Mouse (Mus musculus) forebrain, postnatal 0 days (tissue): Measurements from ENCODE around the gene Slc25a27. TPM values are rescaled to one million over a fixed set of nuclear protein-coding genes. Genes with fewer than 3 reads are reported as not detected.

Experiments used
- ATAC-seq: fragments of 200-750 bp; cut with Nextera tagmentation; 2 replicates; pipeline ENCODE4 v1.8.0; 2017; ENCODE audit warnings: mild to moderate bottlenecking, moderate library complexity
- DNase-seq: peaks from one replicate; pipeline ENCODE4 v3.0.0-alpha.2; 2015
- H3K27ac ChIP-seq: fragments of 300-500 bp; sonication (generic); 2 replicates; pipeline ENCODE4 v1.5.1; 2014; ENCODE audit warnings: low read depth, mild to moderate bottlenecking, antibody characterized with exemption, low read length, moderate library complexity, mixed read lengths
- H3K27me3 ChIP-seq: fragments of 300-500 bp; sonication (generic); 2 replicates; pipeline ENCODE4 v1.6.1; 2014; ENCODE audit warnings: mild to moderate bottlenecking, low read length, mixed read lengths; ENCODE audit not compliant: insufficient read depth
- H3K36me3 ChIP-seq: fragments of 300-500 bp; sonication (generic); 2 replicates; pipeline ENCODE4 v1.6.1; 2014; ENCODE audit warnings: mild to moderate bottlenecking, moderate library complexity; ENCODE audit not compliant: insufficient read depth
- H3K4me1 ChIP-seq: fragments of 300-500 bp; sonication (generic); 2 replicates; pipeline ENCODE4 v1.6.1; 2014; ENCODE audit warnings: antibody characterized with exemption; ENCODE audit not compliant: insufficient read depth
- H3K4me2 ChIP-seq: fragments of 300-500 bp; sonication (generic); 2 replicates; pipeline ENCODE4 v1.6.1; 2014; ENCODE audit warnings: low read depth, mild to moderate bottlenecking, moderate library complexity
- H3K4me3 ChIP-seq: fragments of 300-500 bp; sonication (generic); 2 replicates; pipeline ENCODE4 v1.5.1; 2014; ENCODE audit warnings: low read depth, low read length, mixed read lengths
- H3K9ac ChIP-seq: fragments of 300-500 bp; sonication (generic); 2 replicates; pipeline ENCODE4 v1.6.1; 2014; ENCODE audit warnings: mild to moderate bottlenecking
- H3K9me3 ChIP-seq: fragments of 300-500 bp; sonication (generic); 2 replicates; pipeline ENCODE4 v1.6.1; 2016; ENCODE audit warnings: low read length
- CTCF ChIP-seq: sonication (generic); IDR thresholded peaks from 2 replicates; pipeline ENCODE4 v1.5.1; 2016; ENCODE audit warnings: antibody characterized with exemption, control low read depth, low read depth
- WGBS: fragments of 180-500 bp; shearing (Covaris S2); extraction: QIAGEN DNeasy Blood & Tissue Kit; methylation state at CpG from one replicate; pipeline ENCODE4 v1.1.7; 2014; 5-methylcytosine and 5-hydroxymethylcytosine counted together
- polyA plus RNA-seq: library from polyadenylated mRNA; unstranded; fragments of >200 nt; fragmentation: Nextera tagmentation; extraction: Ambion mirVana; gene quantifications from 2 replicates; pipeline ENCODE4 v1.2.1, GENCODE M21; 2015
- total RNA-seq: library from RNA; depleted of rRNA; stranded (reverse); fragments of >200 nt; gene quantifications from 2 replicates; pipeline ENCODE4 v1.2.3, GENCODE M21; 2014

Slc25a27 gene
- total and polyA plus RNA-seq, 2 experiments from 2014 or later = 54.3 to 61.8 TPM

DNA sequence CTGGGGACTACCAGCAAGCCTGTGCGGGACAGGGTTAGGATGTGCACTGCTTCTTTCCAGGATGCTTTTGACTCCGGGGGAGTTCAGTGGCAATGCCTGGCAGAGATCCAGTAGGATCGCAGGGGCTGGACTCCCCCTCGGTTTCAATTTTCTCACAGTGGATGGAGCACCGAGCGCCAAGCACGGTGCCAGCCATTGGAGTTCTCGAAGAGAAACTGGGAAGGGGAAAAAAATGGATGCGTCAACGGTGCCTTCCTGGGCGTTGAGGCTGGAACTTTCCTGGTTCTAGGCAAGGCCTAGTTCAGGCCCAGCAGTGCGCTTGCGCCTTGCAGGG, 36.6 kb downstream of the Slc25a27 start:
- no peak for TF ChIP-seq CTCF
- peak overlapping the region; percentile 74 for H3K4me2 ChIP-seq
- peak overlapping the region; percentile 40 for H3K9ac ChIP-seq
- H3K36me3 ChIP-seq = no peaks in the 10 kb centered on the region
- H3K4me1 ChIP-seq = peaks cover 3% of the 10 kb centered on the region
- peaks cover 7% of the 10 kb centered on the region; the same call in 1 of the 2 replicates for H3K27me3 ChIP-seq
- ATAC-seq (0 out of 2 replicates have a peak, but pooled peaks have one; percentile 5), DNase-seq (peak; percentile 8)
- H3K27ac ChIP-seq = no peak overlapping the region
- 0 out of 2 replicates have a peak, but pooled peaks cover 11% of the 10 kb centered on the region for H3K9me3 ChIP-seq
- H3K4me3 ChIP-seq = peak overlapping the region; percentile 43
- 43% methylated on average over 13 of the region's 13 CpGs for WGBS

DNA sequence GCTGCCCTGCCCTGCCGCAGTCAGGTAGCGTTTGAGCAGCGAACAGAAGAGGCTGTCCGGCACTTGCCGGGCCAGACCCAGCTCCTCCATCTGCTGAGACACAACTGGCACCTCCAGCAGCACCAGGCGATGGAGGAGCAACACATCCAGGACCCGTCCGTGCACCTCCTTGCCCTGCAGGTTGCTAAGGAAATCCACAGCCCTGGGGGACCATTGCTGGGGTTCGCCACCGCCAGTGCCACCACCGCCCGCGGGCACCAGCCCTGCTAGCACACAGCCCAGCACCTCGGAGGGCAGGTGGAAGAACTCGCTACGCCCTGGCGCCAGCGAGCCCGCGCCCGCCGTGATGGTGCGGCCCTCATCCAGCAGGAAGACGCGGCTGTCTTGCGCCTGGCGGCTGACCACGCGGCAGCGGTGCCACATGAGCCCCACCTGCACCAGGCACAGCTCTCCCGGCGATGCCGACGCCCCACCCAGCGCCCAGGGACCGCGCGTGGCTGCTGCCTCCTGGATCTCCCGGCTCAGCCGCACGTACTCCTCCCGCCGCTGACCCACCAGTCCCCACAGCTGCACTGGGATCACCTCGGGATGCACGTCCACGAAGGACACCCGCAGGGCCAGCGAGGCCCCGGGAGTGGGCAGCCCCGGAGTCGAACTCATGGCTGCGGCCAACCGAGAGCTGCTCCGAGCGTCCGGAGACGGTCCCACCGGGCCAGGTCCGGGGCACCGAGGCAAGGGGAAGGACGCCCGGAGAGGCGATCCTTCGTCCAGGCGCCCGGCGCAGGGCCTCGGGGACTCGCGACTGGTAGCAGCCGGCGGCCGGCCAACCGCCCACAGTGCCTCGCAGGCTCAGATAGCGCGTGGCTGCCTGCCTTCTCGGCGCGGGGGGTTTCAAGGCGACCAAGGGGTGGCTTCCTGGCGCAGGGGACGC, 37.3 kb downstream of the Slc25a27 start, which contains the start of gene Tdrd6:
Tdrd6 (minus strand) TSS at position 804 of the 931 bp plus-strand sequence.
- ATAC-seq (peak; percentile 57), DNase-seq (peak; percentile 17)
- H3K27me3 ChIP-seq = peaks cover 7% of the 10 kb centered on the region; the same call in 1 of the 2 replicates
- H3K36me3 ChIP-seq = no peaks in the 10 kb centered on the region
- no peak for TF ChIP-seq CTCF
- peak within 1 kb of the TSS; percentile 40 for H3K9ac ChIP-seq
- H3K4me1 ChIP-seq = peaks cover 3% of the 10 kb centered on the region
- 0 out of 2 replicates have a peak, but pooled peaks cover 11% of the 10 kb centered on the region for H3K9me3 ChIP-seq
- H3K4me2 ChIP-seq = peak within 1 kb of the TSS; percentile 74
- H3K4me3 ChIP-seq = peak within 1 kb of the TSS; percentile 43
- H3K27ac ChIP-seq = no peak within 1 kb of the TSS
- WGBS = 3% methylated on average over 83 of the region's 83 CpGs

DNA sequence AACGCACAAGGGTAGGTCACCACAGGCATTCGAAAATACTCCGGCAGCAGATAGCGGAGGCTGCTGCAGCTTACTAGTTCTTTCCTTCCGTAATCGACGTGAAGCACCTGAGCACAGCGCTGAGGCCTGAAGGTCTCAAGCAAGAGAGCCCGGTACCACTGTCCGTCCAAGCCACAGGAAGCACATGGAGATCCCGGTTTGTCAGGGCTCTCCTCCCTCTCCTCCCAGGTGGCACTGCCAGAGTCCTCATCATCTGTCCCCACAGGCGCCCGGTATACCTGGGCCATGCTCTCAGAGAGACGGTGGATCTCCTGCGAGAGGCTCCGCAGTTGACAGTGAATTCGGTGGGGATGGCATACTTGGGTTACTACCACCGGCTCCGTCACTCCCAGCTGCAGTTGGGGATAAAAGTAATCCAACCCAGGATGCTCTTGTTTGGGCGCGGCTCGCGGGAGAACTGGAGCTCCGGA, 38.0 kb downstream of the Slc25a27 start:
- peaks cover 3% of the 10 kb centered on the region for H3K4me1 ChIP-seq
- DNase-seq (peak; percentile 6), ATAC-seq (peak; percentile 23)
- no peak overlapping the region for H3K27ac ChIP-seq
- peak overlapping the region; percentile 43 for H3K4me3 ChIP-seq
- TF ChIP-seq CTCF = no peak
- H3K9me3 ChIP-seq = 0 out of 2 replicates have a peak, but pooled peaks cover 11% of the 10 kb centered on the region
- 24% methylated on average over 24 of the region's 24 CpGs for WGBS
- H3K36me3 ChIP-seq = no peaks in the 10 kb centered on the region
- H3K4me2 ChIP-seq = peak overlapping the region; percentile 74
- H3K9ac ChIP-seq = peak overlapping the region; percentile 40; the same call in 1 of the 2 replicates
- peaks cover 7% of the 10 kb centered on the region; the same call in 1 of the 2 replicates for H3K27me3 ChIP-seq

DNA sequence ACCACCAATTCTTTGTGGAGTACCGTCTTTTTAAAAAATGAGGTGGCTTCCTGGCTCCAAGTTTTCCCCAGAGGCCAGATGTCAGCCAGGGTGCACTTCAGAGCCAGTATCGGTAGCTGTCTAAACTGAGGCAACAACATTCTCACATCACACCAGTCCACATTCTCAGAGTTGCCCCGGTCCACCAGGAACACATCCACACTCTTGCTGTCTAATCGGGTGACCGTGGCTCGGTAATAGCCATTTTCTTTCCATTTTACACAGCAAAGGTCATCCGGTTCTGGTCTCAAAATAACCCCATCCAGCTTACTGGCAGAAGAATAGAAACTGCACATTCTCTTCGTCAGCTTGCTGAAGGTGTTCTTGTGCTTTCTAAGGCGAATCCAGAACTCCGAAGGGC, 38.8 kb downstream of the Slc25a27 start:
- H3K4me3 ChIP-seq = no peak overlapping the region
- no peak overlapping the region for H3K9ac ChIP-seq
- peaks cover 7% of the 10 kb centered on the region; the same call in 1 of the 2 replicates for H3K27me3 ChIP-seq
- no peak overlapping the region for H3K27ac ChIP-seq
- TF ChIP-seq CTCF = no peak
- no peaks in the 10 kb centered on the region for H3K36me3 ChIP-seq
- WGBS = 92% methylated on average over 10 of the region's 10 CpGs
- DNase-seq (no peak), ATAC-seq (no peak)
- no peak overlapping the region for H3K4me2 ChIP-seq
- 0 out of 2 replicates have a peak, but pooled peaks cover 11% of the 10 kb centered on the region for H3K9me3 ChIP-seq
- H3K4me1 ChIP-seq = peaks cover 3% of the 10 kb centered on the region

DNA sequence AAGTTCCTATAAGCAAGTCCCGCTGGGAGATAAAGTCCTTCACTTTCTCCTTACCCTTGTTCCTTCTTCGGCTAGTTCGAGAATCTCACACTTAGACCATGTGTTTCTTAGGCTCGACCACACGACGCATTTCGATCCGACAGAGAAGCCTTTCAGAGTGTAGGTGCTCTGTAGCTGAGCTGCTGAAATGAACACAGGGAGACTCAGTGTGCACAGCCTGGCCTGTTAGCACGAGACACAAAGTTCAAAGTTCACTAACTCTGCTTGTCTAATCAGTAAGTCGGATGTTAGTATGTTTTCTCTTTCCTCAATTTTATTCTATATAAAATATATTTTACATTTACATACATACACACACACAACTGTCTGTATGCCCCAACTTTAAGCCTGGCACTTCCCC, 44.9 kb downstream of the Slc25a27 start:
- DNase-seq (no peak), ATAC-seq (no peak)
- Histone ChIP-seq H3K4me2 (no peak overlapping the region), H3K4me3 (no peak overlapping the region), H3K9me3 (0 out of 2 replicates have a peak, but pooled peaks cover 11% of the 10 kb centered on the region), H3K4me1 (no peaks in the 10 kb centered on the region), H3K9ac (no peak overlapping the region), H3K27me3 (no peaks in the 10 kb centered on the region), H3K27ac (no peak overlapping the region), H3K36me3 (no peaks in the 10 kb centered on the region)
- 89% methylated on average over 10 of the region's 10 CpGs for WGBS
- TF ChIP-seq CTCF = no peak

DNA sequence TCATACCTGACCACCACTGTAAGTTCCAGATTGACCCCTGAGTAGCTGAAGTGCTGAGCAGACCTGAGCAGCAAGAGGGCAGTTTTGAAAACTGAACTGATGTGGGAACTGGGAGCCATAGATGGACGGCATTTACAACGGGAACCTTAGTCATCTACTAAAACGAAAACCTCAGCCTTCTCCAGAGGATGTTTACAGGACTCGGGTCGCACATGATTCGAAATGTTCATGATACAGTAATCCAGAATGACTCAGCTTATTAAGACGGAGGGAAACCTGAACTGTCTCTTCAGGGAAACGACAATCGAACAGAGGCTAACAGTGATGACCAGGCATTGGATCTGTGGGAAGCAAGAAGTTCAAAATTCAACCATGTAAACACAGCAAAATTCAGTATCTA, 47.9 kb downstream of the Slc25a27 start:
- Histone ChIP-seq H3K36me3 (no peaks in the 10 kb centered on the region), H3K27me3 (no peaks in the 10 kb centered on the region), H3K4me3 (no peak overlapping the region), H3K9ac (no peak overlapping the region), H3K9me3 (no peaks in the 10 kb centered on the region), H3K4me2 (no peak overlapping the region), H3K27ac (no peak overlapping the region), H3K4me1 (no peaks in the 10 kb centered on the region)
- no peak for ATAC-seq
- 91% methylated on average over 9 of the region's 9 CpGs for WGBS
- TF ChIP-seq CTCF = no peak
- DNase-seq = no peak

DNA sequence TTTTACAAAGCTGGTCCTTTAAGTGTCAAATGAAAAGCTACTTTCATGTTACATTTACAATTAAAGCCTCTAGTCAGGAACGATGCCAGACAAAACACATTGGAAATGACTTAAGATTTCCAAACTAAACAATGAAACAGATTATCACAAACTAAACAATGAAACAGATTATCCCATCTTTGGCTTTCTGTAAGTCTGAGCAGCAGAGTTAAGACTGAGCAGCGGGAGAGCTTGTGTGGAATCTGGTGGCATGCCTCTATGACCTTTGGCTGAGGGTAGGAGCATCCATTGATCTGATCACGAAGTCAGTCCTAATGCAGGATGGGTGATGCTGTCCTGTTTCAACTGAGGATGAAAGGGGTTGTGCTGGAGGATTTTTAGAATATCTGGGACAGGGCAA, 54.8 kb downstream of the Slc25a27 start:
- Histone ChIP-seq H3K4me2 (no peak overlapping the region), H3K9me3 (no peaks in the 10 kb centered on the region), H3K36me3 (no peaks in the 10 kb centered on the region), H3K4me1 (no peaks in the 10 kb centered on the region), H3K9ac (no peak overlapping the region), H3K27me3 (no peaks in the 10 kb centered on the region), H3K27ac (no peak overlapping the region), H3K4me3 (no peak overlapping the region)
- 68% methylated on average over 3 of the region's 3 CpGs for WGBS
- ATAC-seq (no peak), DNase-seq (no peak)
- no peak for TF ChIP-seq CTCF
